Mouse (Mus musculus): Measurements from ENCODE around the gene Ccdc190.

Ccdc190 gene

DNA sequence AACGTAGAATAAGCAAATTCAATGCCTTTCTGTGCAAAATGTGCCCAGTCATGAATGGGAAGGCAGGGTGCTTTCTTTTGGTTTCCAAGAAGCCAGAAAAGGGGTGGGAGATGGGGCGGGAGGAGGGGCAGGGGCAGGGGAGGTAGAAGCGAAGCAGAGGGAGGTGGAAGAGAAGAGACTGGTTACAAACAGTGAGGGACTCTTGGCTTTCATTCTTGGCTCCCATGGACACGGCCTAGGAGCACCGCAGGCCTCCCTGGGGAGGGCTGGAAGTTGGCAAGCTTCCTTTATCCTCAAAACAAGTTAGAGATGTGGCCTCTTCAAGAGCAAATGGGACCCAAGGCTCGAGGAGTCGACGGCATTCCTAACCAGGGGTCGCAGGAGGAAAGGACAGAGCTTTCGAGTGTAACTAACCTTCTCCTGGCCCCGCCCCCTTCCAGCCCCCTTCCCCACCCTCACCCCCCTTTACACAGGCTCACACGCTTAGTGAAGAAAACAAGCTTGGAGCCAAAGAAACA, at the start of gene Ccdc190:
Gene Ccdc190, plus strand, starts transcription at position 195 of the 518 bp plus-strand sequence.
- peak; percentile 37 for DNase-seq (ENCODE audit: low spot score)

DNA sequence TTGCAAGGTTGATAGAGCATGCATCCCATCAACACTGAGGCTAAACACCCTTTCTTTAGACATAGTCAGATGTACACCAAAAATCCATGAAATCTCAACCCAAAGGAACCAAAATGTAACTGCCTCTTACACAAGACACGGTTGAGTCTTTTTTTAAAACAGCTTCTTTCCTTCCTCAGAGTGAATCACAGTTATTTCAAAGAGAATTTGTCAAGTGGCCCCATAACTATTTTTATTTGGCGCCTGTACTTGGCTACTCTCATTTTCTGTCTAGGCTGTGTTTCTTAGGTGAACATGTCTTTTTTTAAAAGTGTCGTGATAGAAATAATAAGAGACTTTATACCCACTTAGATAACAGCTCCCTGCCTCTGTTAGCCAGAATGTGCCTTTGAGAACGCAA, 49.4 kb upstream of the Ccdc190 start:
- no peak for DNase-seq (ENCODE audit: low spot score)

DNA sequence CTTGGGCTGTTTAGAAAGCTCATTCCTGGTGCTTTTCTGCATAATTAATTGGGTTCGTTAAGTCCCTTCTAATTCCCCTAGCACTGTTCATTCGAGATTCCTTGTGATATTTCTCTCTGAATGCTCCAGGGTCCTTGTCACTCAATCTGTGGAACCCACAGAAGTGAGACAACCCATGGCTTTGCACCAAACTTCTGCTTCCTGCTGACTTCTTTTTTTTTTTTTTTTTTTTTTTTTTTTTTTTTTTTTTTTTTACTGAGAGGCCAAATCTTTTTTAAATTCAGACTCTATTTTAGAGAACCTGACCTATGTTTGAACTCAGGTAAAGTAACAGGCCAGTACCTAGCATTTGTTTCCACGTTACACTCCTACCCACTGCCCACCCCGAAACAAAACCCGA, 48.3 kb upstream of the Ccdc190 start:
- DNase-seq (ENCODE audit: low spot score) = no peak

DNA sequence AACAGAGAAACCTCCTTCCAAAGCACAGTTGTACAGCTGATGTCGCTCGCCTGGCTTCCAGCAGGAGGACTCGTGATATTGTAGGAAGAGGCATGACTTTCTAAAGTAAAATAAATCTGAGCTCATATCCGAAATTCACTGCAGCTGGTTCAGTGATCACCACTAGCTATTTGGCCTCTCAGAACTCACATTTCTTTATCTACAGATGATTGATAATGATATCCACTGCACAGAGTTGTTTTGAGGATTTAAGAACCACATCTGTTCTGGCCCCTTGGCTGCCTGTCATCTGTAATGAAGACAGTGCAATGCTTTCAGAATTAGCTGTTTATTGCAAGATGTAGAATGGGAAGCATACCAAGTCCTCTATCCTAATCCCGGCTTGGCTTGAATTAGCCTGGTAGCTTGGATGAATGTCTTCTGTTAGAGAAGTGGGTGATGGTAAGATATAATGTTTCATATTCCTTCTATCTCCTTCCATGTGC, 45.3 kb upstream of the Ccdc190 start:
- peak; percentile 38 for DNase-seq (ENCODE audit: low spot score)

DNA sequence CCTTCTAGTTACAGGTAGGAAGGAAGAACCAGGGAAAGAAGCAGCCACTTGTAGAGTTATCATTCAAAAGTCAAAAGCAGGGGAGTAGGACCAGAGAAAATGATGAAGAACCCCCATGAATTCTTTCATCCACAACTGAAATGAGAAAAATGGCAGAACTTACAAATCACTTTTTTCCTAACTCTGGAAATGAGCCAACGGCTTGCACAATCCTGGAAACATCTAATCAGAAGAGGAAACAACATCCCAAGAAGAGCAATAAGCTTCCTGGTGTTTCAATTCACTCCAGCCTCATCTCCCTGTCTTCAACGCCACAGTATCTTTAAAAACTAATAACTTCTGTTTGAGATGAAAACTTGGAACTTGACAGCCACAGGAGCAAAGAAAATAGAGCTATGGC, 39.2 kb upstream of the Ccdc190 start:
- DNase-seq (ENCODE audit: low spot score) = no peak

DNA sequence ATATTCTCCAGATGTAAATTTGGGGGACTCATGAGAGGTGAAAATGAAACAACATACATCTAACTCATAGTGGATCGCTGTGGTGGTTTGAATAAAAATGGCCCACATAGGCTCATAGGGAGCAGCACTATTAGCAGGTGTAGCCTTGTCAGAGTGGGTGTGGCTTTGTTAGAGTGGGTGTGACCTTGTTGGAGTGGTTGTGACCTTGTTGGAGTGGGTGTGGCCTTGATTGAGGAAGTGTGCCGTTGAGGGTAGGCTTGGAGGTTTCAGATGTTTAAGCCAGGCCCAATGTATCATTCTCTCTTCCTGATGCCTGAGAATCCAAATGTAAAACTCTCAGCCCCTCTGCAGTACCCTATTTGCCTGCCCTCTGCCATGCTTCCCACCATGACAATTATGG, 34.5 kb upstream of the Ccdc190 start:
- no peak for DNase-seq (ENCODE audit: low spot score)

DNA sequence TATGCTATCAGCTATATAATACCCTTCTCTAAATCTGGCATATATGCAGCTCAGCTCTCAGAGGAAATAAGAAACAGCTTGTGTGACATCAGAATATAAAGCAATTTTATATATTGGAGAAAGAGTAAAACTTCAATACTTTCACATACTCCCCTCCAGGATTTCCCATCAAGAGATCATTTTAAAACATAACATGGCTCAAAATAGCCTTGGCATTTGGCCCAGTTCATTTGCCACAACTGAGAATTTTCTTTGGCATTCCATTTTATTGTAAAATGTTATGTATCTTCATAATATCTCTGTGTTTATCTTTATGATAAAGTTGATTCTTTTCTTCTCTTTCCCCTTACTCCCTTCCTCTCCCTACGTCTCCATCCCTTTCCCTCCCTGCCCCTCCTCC, 32.8 kb upstream of the Ccdc190 start:
- DNase-seq (ENCODE audit: low spot score) = no peak

DNA sequence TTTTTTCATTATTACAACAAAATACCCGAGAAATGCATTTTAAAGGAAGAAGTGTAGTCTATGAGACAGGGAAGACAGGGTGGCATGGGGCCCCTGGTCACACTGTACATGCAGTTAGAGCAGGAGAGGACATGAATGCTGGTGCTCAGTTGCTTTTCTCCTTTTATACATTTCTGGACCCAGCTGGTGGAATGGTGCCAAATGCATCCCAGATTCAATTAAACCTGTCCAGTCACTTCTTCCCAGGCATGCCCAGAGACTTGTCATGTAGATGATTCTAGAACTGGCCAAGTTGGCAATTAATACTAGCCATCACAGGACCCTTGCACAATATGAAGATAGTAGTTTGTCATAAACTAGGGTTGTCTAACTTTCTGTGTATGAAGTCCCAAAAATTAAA, 30.5 kb upstream of the Ccdc190 start:
- DNase-seq (ENCODE audit: low spot score) = no peak

DNA sequence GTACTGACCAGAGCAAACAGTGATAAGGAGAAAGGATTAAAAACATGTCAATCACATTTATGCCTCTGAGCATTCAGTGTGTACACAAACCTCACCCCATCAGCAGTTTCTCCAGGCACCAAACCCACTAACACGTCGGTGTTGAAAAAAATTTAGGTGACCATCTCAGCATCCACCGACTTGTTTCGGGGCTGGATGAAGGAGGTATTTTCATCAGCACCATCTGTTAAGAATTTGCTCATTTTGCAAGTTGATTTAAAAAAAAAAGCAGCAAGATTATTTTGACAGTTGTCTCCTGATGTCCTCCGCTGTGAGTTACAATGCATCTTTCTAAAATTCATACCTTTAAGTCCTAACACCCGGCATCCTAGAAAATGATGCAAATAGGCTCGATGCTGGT, 29.8 kb upstream of the Ccdc190 start:
- no peak for DNase-seq (ENCODE audit: low spot score)

DNA sequence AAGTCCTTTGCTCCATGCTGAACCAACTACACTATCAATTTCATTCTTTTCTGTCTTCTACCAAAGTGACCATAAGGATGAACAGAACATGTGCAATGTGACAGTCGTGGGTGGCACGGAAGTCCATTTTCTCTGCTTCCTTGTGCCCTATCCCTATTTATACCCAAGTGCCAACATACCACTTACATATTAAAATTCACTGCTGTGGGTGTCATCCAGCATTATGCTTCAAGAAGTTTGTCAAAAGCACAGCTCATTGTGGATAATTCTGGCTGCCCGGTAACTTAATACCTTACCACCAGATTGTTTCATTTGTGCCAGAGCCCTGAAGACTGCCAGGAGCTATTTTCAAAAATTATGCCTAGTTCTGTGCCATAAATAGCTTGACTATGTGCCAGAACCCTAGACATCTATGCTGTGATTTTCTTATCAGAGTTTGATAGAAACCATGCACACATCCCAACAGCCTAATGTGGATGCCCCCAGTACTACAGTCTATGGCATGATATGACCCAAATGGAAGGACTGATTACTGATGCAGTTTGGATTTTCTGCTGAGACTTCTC, 27.6 kb upstream of the Ccdc190 start:
- DNase-seq (ENCODE audit: low spot score) = no peak

DNA sequence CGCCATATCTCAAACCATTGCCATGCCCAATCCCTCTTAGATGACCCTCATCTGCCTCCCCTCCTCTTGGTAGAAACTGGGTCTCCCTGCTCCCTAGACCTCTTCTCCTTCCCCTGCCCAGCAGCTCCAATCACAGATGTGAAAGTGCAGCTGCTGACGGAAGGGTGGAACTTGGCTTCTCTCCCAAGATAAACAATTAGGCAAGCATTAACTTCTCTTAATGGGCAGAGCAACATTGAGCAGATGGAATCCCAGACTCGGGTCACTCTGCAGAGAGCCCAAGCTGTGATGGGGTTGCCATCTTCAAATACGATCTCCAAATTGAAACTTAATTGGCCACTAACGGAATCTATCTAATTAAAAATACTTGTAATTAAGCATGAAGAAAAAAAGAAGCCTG, 19.3 kb upstream of the Ccdc190 start:
- DNase-seq (ENCODE audit: low spot score) = no peak

DNA sequence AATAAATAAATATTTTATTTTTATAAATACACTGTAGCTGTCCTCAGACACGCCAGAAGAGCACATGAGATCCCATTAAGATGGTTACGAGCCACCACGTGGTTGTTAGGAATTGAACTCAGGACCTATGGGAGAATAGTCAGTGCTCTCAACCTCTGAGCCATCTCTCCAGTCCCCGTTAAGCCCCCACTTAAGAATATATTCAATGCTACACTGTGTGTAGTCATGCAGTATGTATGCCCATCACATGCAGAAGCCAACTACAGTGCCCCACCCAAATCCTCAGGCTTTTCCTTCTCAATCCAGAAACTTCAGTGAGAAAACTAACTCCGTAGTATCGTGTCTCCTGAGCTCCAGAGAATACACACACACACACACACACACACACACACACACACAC, 18.8 kb upstream of the Ccdc190 start:
- no peak for DNase-seq (ENCODE audit: low spot score)

DNA sequence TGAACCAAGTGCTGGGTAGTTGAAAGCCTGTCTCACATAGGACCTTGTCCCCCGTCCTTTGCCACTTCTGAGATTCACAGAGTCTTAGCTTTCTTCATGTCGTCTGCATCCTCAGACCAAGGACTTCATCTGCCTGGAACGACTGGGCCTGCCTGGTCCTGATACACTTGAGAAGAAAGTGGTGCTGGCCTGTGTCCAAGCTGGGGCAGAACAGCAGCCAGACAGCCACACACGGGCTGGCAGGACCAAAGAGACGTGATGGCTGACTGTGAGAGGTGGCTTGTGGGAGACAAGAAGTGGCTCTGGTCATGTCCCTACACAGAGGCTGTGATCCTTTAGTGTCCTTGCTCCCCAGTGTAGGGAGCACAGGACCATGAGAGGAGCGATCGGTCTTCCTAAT, 17.7 kb upstream of the Ccdc190 start:
- no peak for DNase-seq (ENCODE audit: low spot score)

DNA sequence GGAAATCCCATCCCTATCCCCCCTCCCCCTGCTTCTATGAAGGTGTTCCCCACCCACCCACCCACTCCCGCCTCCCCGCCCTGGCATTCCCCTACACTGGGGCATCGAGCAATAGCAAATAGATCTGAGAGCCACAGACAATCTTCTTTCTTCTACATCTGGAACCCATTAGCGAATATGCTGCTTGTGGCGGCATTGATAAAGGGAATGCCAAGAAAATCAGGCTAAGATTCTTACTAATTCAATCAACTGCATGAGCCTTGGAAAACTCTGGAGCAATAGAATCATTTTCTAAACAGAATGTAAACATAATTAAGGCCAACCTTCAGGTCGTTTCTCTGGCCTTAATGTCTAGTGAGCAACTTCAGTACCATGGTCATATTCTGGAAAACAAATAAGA, 16.9 kb upstream of the Ccdc190 start:
- DNase-seq (ENCODE audit: low spot score) = no peak

DNA sequence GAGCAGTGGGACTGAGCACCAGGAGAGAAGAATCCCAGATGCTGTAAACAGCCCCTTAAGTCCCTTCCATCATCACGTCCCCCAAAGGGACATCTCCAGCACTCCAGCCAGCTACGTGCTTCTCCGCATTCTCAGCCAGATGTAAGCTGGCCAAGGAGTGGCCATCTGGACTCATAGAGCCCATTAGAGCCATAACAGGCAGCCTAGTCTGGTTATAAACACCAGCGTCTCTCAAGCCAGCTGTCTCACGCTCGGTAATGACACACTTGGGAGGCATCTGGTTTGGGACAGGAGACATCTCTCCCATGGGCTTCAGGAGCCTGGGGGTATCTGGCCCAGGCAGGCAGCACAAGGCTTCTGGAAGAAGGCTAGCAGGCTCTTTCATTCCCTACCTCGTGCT, 11.8 kb upstream of the Ccdc190 start:
- DNase-seq (ENCODE audit: low spot score) = no peak

DNA sequence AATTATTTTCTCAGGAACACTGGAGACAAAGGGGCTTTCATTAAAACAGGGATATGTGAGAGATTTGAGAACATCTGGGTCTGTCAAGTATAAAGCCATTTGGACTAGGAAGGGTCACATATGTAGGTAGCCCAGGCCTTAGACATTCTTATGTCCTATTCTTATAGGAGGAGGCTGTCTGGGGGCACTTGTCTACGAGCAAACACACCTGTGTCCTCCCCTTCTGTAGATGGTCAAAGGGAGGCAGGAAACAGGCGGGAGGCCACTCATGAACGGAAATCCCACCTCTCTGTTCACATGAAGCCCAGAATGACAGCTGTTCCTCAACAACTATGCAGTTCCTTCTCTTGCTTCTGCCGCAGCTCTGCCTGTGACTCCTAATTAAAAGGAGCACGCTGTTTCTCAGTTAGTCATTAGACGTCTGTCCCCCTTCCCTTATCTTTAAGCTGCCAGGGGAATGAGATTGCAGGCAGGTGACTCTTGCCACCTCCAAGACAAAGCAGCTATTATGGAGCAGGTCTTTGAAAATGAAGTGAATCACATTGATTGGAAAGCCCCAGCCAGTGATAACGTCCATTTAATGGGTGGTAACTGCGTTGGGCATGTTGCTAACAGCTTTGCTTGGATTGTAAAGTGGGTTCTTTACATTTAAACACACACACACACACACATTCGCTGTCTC, 11.2 kb upstream of the Ccdc190 start:
- no peak for DNase-seq (ENCODE audit: low spot score)

DNA sequence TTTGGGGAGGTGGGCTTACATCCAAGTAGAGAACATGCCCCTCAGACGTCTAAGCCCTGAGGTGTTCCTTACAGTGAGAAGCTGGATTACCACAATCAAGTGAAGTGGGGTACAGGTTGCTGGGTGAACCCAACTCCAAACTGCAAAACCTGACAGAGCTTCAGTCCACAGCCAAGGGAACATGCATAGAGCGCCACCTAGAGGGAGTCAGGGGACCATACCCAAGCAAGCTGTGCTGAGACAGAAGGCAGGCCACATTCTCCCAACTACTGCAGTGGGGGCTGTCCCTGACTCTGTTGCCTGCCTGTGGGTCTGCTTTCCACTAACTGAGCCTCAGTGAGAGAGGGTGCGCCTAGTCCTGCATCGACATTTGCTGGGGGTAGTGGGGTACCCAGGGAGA, 10.4 kb upstream of the Ccdc190 start:
- peak; percentile 70 for DNase-seq (ENCODE audit: low spot score)

DNA sequence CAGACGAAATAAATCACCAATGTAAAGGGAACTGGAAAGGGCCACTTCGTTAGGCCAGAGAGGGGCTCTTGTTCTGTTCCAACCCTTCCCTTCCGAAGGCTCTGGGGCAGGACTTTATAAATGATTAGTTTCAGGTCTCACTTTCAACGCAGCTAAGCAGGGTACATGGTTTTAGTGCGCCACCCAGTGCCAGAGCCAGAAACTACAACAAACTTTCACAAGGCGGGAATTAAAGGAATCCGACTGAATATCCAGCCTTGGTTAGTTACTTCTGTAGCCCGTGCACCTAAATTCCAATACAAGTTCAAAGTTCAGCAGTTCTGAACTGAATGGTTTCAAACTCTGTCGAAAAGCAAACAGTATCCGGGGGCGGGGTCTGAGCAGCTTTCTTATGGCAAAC, 9.2 kb upstream of the Ccdc190 start:
- DNase-seq (ENCODE audit: low spot score) = peak; percentile 82

DNA sequence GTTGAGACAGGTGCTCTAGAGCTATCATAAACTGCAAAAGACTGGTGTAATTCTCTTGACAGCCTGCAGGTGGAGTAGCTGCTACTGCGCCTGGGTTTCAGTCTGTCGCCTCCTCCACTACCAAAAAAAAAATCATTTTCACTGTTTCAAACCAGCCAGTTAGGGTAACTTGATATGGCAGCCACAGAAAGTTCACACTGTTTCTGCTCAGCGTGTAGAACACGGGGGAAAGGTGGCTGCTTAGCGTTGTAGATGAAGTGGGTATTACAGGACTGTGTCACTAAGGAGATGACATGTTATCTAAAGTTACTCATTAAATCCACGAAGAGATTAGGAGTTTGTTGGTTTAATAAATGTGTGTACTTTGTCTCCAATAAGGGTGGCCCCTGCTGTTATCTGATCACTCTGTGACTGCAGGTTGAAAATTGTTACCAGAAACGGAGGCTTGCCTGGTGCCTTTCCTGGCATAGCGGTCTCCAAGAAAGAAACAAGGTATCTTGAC, 6.7 kb upstream of the Ccdc190 start:
- peak; percentile 55 for DNase-seq (ENCODE audit: low spot score)

DNA sequence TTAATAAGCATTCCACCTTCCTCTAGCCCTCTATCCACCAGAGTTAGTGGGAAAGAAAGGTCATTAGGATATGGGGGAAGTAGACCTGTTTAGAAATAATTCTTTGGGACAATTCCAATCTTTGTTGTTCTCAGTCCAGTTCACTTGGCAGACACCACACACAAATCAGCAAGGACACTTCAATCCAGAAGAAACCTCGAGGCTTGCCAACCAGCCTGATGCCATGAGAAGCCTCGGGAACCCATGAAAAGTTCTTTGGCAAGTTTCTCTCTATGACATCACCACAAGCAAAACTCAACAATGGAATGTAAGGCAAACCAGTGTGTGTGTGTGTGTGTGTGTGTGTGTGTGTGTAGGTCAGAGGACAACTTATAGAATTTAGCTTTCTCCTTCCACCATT, 3.9 kb upstream of the Ccdc190 start:
- no peak for DNase-seq (ENCODE audit: low spot score)

DNA sequence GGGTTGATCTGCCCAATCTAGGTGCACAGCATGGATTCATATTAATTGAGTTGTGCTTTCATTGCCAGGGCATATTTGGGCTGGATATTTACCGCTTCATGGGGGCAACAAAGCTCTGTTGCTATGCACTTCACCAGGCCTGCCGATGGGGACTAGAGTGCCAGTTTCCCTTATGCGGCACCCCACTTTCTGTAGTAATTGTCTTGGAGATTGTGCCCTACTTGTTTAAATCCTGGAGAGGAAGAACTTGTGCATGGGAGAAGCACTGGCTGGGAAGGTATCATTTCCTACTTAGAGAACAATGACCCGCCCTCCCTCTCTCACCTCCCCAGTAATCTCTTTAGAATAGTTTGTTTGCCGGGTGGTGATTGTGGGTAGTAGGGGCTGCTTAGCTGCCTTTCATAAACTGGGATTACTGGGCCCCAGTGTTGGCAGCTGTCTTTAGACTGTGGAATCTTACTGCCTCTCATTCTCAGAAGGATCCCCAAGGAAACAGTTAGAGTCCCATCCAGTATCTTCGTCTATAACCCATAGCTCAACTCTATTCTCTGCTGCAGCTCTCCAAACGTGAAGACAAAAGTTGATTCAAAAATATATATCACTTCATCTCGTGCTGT, 587 bp upstream of the Ccdc190 start:
- no peak for DNase-seq (ENCODE audit: low spot score)

DNA sequence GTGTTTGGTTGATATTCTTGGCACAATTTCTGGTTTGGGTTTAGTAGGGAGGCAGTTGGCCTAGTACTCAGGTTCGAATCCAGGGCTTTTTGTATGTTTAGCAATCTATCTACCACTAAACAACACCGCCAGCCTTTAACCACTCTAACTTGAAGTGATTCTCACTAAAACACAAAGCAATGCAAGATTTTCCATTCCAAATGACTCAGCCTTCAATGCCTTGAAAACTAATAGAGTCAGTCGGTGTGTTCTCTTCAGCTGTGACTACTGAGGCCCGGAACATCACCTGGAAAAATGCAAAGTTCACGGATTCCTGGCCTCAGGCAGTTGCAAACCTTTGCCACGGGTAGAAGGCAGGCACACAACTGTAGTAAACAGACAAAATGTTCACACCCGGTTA, 3.2 kb downstream of the Ccdc190 start:
- no peak for DNase-seq (ENCODE audit: low spot score)

DNA sequence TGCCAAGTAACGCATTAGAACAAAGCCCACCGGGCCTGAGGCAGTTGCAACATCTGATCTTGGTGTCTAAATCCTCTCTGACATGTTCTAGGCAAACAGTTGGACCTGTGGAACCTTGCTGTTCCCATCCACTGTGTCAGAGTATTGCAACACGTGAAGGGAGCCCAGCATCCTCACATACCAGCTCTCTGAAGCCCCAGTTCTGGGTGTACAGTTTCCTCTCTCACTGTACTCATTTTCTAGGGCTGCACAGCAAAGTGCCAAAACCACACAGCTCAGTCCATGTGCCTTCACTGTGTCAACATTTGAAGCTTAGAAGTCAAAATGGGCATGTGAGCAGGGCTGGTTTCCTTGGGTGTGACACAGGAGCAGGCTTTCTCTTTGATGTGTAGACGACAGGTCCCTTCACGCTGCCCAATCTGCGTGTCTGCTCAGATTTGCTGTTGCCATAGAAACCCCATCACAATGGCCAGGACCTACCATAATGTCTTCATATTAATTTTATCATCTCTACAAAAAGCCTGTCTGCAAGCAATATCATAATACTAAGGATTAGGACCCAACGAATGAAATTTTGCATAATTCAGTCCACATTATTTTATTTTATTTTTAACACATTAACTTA, 3.8 kb downstream of the Ccdc190 start:
- DNase-seq (ENCODE audit: low spot score) = no peak

All from layer of hippocampus, adult 11-12 months (tissue).